Mouse (Mus musculus): ENCODE measurements around the gene Iqsec3. TPM values are rescaled to one million over a fixed set of nuclear protein-coding genes. Genes with fewer than 3 reads are reported as not detected.

The Iqsec3 gene
- polyA plus RNA-seq, 1 experiment: 0.09 TPM

DNA sequence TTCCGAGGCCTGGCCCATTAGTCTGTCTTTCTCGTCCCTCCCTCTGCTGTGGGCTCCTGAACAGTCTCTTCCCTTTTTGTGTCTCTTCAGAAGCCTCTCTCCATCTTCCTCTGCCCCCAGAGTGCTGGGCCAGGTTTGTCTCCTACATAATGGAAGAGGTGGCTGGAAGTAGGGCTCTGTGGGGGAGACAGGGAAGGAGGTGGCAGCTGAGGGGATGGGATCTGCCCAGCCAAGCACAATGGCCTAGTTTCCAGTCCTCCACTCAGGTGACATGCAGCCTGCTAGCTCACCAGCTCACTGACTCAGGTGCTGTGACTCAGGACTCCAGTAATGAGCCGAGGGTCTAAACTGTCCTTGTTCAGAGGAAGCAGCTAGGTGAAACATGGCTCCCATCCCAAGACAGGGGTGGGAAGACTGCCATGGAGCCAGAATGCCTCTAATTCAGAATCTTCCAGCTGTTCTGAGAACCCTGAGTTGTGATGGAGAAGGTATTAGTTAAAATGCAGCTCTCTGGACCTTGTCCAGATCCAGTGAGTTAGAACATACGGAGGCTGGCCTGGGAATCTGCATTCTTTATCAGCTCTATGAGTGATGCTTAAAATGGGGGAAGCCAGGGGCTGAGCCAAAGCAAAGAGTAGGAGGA lies 80.7 kb downstream of the Iqsec3 start:
- TF ChIP-seq MYOG (IDR thresholded peaks at IDR 0.05; ENCODE audit: control insufficient read depth, extremely low read depth, insufficient read length) (no peak), FOSL1 (IDR thresholded peaks at IDR 0.05; ENCODE audit: insufficient read depth, low read length, poor library complexity, severe bottlenecking) (no peak), MYOD1 (IDR thresholded peaks at IDR 0.05; ENCODE audit: control insufficient read depth, insufficient read length, low read depth) (no peak), MAX (IDR thresholded peaks at IDR 0.05) (no peak), CTCF (IDR thresholded peaks at IDR 0.05; ENCODE audit: control insufficient read depth, insufficient read depth, insufficient read length) (no peak), CEBPB (IDR thresholded peaks at IDR 0.05; ENCODE audit: low read depth) (no peak), USF1 (IDR thresholded peaks at IDR 0.05; ENCODE audit: low read depth) (no peak)
- no peaks in the 10 kb centered on the region for H3K79me3 ChIP-seq (ENCODE audit: low read depth)
- no peaks in the 10 kb centered on the region for H3K79me2 ChIP-seq (ENCODE audit: control insufficient read depth, insufficient read depth)
- no peaks in the 10 kb centered on the region for H3K36me3 ChIP-seq (ENCODE audit: control insufficient read depth, insufficient read depth)
- no peak overlapping the region for H3K4me3 ChIP-seq (ENCODE audit: insufficient read depth, poor library complexity, severe bottlenecking)
- no peak overlapping the region for H3ac ChIP-seq (ENCODE audit: control insufficient read depth, insufficient read length, low read depth)
- H3K27me3 ChIP-seq (ENCODE audit: control insufficient read depth, insufficient read depth, insufficient read length): no peaks in the 10 kb centered on the region

DNA sequence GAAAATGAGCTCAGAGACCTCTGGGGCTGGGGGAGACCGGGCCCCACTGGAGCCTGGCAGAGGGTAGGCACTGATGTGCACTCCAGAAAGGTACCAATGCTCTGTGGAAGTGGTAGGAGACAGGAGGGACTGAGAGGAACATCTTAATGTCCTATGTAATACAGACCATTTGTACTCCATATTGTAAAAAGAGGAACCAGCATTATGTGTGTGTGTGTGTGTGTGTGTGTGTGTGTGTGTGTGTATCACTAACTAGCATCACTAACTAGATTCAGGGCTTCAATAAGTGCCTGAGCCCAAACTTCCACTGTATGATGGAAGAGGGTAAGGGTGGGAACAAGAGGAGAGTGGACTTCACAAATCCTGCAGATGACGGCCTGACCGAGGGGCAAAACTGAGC lies 88.1 kb downstream of the Iqsec3 start:
- Histone ChIP-seq H3K27me3 (ENCODE audit: control insufficient read depth, insufficient read depth, insufficient read length) (no peaks in the 10 kb centered on the region), H3K4me3 (ENCODE audit: insufficient read depth, poor library complexity, severe bottlenecking) (no peak overlapping the region)
- TF ChIP-seq FOSL1 (IDR thresholded peaks at IDR 0.05; ENCODE audit: insufficient read depth, low read length, poor library complexity, severe bottlenecking) (no peak), MYOG (IDR thresholded peaks at IDR 0.05; ENCODE audit: control insufficient read depth, extremely low read depth, insufficient read length) (no peak), CEBPB (IDR thresholded peaks at IDR 0.05; ENCODE audit: low read depth) (no peak)

DNA sequence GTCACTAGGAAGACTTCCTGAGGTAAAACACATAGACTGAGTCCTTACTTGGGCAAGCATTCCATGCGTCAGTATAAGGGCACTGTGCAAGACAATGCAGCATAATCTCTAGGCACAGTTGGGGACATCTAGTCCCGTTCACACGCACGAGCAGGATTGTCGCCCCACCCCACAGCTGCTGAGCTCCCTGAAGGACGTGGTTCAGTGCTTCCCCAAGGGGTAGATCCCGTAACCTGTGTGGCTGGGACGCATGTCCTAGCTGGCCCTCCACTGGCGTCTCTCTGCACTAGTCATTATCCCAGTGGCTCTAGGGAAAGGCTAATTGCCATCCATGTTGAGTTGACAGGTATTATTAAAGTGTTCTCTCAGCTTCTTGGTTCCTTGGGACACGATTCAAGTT lies 91.4 kb downstream of the Iqsec3 start:
- Histone ChIP-seq H3K4me3 (ENCODE audit: insufficient read depth, poor library complexity, severe bottlenecking) (no peak overlapping the region), H3K27me3 (ENCODE audit: control insufficient read depth, insufficient read depth, insufficient read length) (no peaks in the 10 kb centered on the region), H3ac (ENCODE audit: control insufficient read depth, insufficient read length, low read depth) (no peak overlapping the region), H3K36me3 (ENCODE audit: control insufficient read depth, insufficient read depth) (no peaks in the 10 kb centered on the region), H3K79me2 (ENCODE audit: control insufficient read depth, insufficient read depth) (no peaks in the 10 kb centered on the region), H3K79me3 (ENCODE audit: low read depth) (no peaks in the 10 kb centered on the region)
- TF ChIP-seq MYOG (IDR thresholded peaks at IDR 0.05; ENCODE audit: control insufficient read depth, extremely low read depth, insufficient read length) (no peak), CTCF (IDR thresholded peaks at IDR 0.05; ENCODE audit: control insufficient read depth, insufficient read depth, insufficient read length) (no peak), MYOD1 (IDR thresholded peaks at IDR 0.05; ENCODE audit: control insufficient read depth, insufficient read length, low read depth) (no peak), CEBPB (IDR thresholded peaks at IDR 0.05; ENCODE audit: low read depth) (no peak), MAX (IDR thresholded peaks at IDR 0.05) (no peak), USF1 (IDR thresholded peaks at IDR 0.05; ENCODE audit: low read depth) (no peak), FOSL1 (IDR thresholded peaks at IDR 0.05; ENCODE audit: insufficient read depth, low read length, poor library complexity, severe bottlenecking) (no peak)

More for the DNA sequence above, 88.1 kb downstream of the Iqsec3 start:
- Histone ChIP-seq H3K79me3 (ENCODE audit: low read depth) (no peaks in the 10 kb centered on the region), H3ac (ENCODE audit: control insufficient read depth, insufficient read length, low read depth) (no peak overlapping the region), H3K36me3 (ENCODE audit: control insufficient read depth, insufficient read depth) (no peaks in the 10 kb centered on the region), H3K79me2 (ENCODE audit: control insufficient read depth, insufficient read depth) (no peaks in the 10 kb centered on the region)

DNA sequence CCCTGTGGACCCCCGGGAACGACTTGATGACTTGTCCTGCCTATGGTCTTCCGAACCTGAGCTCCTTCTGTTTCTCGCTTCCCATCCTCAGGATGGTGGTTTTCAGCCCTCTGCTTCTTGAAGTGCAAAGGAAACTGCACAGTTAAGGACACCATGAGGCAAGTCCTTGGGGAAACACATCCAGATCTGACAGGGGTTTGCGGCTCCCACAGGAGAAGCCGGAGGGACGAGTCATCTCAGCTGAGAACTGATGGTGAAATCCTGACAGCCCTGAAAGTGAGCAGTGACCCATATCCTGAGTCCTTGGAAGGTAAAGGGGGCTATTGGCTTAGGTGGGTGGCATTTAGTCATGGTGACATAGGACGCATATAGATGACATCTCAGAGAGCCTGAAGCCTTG lies 92.9 kb downstream of the Iqsec3 start:
- Histone ChIP-seq H3K79me3 (ENCODE audit: low read depth) (no peaks in the 10 kb centered on the region), H3K36me3 (ENCODE audit: control insufficient read depth, insufficient read depth) (no peaks in the 10 kb centered on the region), H3ac (ENCODE audit: control insufficient read depth, insufficient read length, low read depth) (no peak overlapping the region), H3K27me3 (ENCODE audit: control insufficient read depth, insufficient read depth, insufficient read length) (no peaks in the 10 kb centered on the region), H3K79me2 (ENCODE audit: control insufficient read depth, insufficient read depth) (no peaks in the 10 kb centered on the region), H3K4me3 (ENCODE audit: insufficient read depth, poor library complexity, severe bottlenecking) (no peak overlapping the region)
- TF ChIP-seq CTCF (IDR thresholded peaks at IDR 0.05; ENCODE audit: control insufficient read depth, insufficient read depth, insufficient read length) (no peak), CEBPB (IDR thresholded peaks at IDR 0.05; ENCODE audit: low read depth) (no peak), MYOD1 (IDR thresholded peaks at IDR 0.05; ENCODE audit: control insufficient read depth, insufficient read length, low read depth) (no peak), USF1 (IDR thresholded peaks at IDR 0.05; ENCODE audit: low read depth) (no peak), MAX (IDR thresholded peaks at IDR 0.05) (no peak), MYOG (IDR thresholded peaks at IDR 0.05; ENCODE audit: control insufficient read depth, extremely low read depth, insufficient read length) (no peak), FOSL1 (IDR thresholded peaks at IDR 0.05; ENCODE audit: insufficient read depth, low read length, poor library complexity, severe bottlenecking) (no peak)

DNA sequence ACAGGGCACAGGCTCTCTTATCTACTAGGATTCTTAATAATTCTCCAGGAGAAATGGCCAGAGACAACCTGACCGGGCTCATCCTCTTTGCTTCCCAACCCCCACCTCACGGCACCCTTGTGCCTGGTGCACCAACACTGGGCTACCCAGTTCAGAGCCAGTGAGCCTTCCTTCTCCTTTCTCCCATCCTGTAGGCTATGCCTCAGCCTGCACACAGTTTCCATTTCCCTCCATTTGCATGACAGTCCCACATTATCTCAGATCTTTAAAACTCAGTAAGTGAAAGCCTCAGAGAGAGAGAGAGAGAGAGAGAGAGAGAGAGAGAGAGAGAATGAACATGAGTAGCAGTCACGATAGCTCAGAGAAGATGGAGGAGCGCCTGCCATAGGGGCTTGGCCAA lies 95.2 kb downstream of the Iqsec3 start:
- no peaks in the 10 kb centered on the region for H3K27me3 ChIP-seq (ENCODE audit: control insufficient read depth, insufficient read depth, insufficient read length)
- H3K36me3 ChIP-seq (ENCODE audit: control insufficient read depth, insufficient read depth): no peaks in the 10 kb centered on the region
- no peaks in the 10 kb centered on the region for H3K79me3 ChIP-seq (ENCODE audit: low read depth)
- H3K79me2 ChIP-seq (ENCODE audit: control insufficient read depth, insufficient read depth): no peaks in the 10 kb centered on the region
- H3ac ChIP-seq (ENCODE audit: control insufficient read depth, insufficient read length, low read depth): no peak overlapping the region
- no peak overlapping the region for H3K4me3 ChIP-seq (ENCODE audit: insufficient read depth, poor library complexity, severe bottlenecking)
- TF ChIP-seq MYOD1 (IDR thresholded peaks at IDR 0.05; ENCODE audit: control insufficient read depth, insufficient read length, low read depth) (no peak), FOSL1 (IDR thresholded peaks at IDR 0.05; ENCODE audit: insufficient read depth, low read length, poor library complexity, severe bottlenecking) (no peak), MYOG (IDR thresholded peaks at IDR 0.05; ENCODE audit: control insufficient read depth, extremely low read depth, insufficient read length) (no peak), CTCF (IDR thresholded peaks at IDR 0.05; ENCODE audit: control insufficient read depth, insufficient read depth, insufficient read length) (no peak), MAX (IDR thresholded peaks at IDR 0.05) (no peak), USF1 (IDR thresholded peaks at IDR 0.05; ENCODE audit: low read depth) (no peak)

DNA sequence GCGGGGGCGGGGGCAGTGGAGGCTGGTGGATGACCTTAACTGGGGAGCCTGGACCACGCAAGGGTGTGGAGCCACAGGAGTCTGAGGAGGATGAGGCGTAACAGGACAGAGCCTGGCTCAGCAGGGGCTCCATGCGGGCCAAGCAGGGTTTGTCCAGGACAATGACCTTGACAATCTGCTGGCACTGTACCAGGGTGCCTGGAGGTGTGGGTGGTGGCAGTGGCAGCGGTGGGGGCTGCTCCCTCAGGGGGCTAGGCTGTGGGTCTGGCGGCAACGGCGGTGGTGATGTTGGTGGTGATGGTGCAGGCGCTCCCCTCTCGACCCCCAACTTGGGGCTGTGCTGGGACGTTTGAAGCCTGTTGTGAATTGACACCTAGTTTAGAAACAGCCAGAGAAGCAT lies 97.3 kb downstream of the Iqsec3 start:
- no peak overlapping the region for H3K4me3 ChIP-seq (ENCODE audit: insufficient read depth, poor library complexity, severe bottlenecking)
- no peaks in the 10 kb centered on the region for H3K79me2 ChIP-seq (ENCODE audit: control insufficient read depth, insufficient read depth)
- H3K36me3 ChIP-seq (ENCODE audit: control insufficient read depth, insufficient read depth): no peaks in the 10 kb centered on the region
- H3K27me3 ChIP-seq (ENCODE audit: control insufficient read depth, insufficient read depth, insufficient read length): no peaks in the 10 kb centered on the region
- H3K79me3 ChIP-seq (ENCODE audit: low read depth): no peaks in the 10 kb centered on the region
- no peak for TF ChIP-seq MYOD1 (IDR thresholded peaks at IDR 0.05; ENCODE audit: control insufficient read depth, insufficient read length, low read depth)
- no peak for TF ChIP-seq MAX (IDR thresholded peaks at IDR 0.05)
- no peak for TF ChIP-seq MYOG (IDR thresholded peaks at IDR 0.05; ENCODE audit: control insufficient read depth, extremely low read depth, insufficient read length)
- TF ChIP-seq USF1 (IDR thresholded peaks at IDR 0.05; ENCODE audit: low read depth): no peak
- H3ac ChIP-seq (ENCODE audit: control insufficient read depth, insufficient read length, low read depth): no peak overlapping the region

All from C2C12 (cell line).